Mouse (Mus musculus): ENCODE data around the gene Immp2l. TPM values are rescaled to one million over a fixed set of nuclear protein-coding genes. Genes with fewer than 3 reads are reported as not detected.

Immp2l gene
- total RNA-seq, 2 experiments from 2014 or later = 9.5 to 14.0 TPM

DNA sequence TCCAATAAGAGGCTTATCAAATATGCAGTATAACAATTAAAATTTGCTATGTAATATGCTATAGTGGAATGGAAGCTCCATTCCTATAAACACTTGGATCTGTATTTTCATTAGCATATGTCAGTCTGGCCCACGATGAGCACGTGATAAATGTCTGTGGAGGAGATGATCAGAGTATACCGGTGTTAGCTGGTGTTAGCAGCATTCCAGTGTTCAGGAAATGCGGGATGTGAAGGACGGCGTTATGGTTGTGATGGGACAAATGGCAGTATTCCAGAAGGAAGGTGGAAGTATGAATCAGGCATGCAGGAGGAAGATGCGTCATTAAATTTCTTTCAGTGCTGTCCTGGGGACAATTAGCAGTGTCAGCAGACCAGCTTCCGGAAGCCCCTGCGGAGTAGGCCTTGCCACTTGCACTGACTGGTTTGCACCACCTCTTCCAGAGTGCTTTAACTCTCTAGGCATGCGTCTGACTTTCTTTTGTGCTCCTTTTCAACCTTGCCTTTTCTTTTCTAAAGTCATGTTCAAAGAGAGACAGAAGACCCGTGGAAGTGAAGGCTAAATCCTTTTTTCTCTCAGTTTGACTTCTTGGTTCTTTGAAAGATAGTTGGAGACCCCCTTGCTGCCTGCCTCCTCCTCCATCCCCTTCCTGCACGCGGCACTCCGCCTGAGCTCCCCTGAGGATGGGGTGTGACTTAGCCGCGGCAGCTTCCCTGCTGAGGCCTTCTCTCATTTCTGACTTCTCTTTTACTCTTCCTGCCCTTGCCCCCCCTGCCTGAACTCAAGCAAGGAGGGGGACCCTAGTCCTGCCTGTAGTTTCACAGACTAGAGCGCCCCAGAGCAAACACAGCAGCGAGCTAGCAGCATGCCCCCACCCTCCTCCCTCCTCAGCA is 541.9 kb downstream of the Immp2l start:
- DNase-seq = no peak
- Histone ChIP-seq H3K27ac (no peak overlapping the region), H3K4me3 (no peak overlapping the region)
- no peak for TF ChIP-seq CTCF (IDR thresholded peaks at IDR 0.05)
- intact Hi-C loops (cut with DNase I) = no loop called here

- intact Hi-C loops (cut with DNase I) = no loop called here
- Histone ChIP-seq H3K4me3 (no peak overlapping the region), H3K27ac (no peak overlapping the region)
- TF ChIP-seq CTCF (IDR thresholded peaks at IDR 0.05) = no peak
- DNase-seq = no peak
Observed at GRCm38 (mm10) chr12:41566433-41566794, 542.5 kb downstream of the Immp2l start.

- DNase-seq = no peak
- intact Hi-C loops (cut with DNase I) = no loop called here
- Histone ChIP-seq H3K4me3 (no peak overlapping the region), H3K27ac (no peak overlapping the region)
- no peak for TF ChIP-seq CTCF (IDR thresholded peaks at IDR 0.05)
Observed at GRCm38 (mm10) chr12:41573754-41574153, 549.9 kb downstream of the Immp2l start.

DNA sequence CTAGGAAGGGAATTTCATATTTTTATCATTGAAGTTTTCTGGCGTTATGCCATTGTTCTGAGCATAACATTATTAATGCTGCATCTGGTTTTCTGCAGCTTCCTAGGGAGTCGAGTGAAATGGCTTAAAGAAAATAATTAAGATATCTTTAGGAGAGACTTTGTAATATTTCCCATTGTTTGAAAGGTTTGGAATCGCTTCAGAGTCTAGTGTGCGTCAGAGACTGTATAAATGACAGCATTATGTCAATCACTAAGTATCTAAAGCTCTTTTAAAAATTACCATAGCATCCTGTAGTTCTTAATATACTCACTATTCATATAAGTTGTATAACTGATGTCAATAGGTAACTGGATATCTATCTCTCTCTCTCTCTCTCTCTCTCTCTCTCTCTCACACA is 551.3 kb downstream of the Immp2l start:
- no peak for DNase-seq
- Histone ChIP-seq H3K27ac (no peak overlapping the region), H3K4me3 (no peak overlapping the region)
- no peak for TF ChIP-seq CTCF (IDR thresholded peaks at IDR 0.05)
- intact Hi-C loops (cut with DNase I) = no loop called here

DNA sequence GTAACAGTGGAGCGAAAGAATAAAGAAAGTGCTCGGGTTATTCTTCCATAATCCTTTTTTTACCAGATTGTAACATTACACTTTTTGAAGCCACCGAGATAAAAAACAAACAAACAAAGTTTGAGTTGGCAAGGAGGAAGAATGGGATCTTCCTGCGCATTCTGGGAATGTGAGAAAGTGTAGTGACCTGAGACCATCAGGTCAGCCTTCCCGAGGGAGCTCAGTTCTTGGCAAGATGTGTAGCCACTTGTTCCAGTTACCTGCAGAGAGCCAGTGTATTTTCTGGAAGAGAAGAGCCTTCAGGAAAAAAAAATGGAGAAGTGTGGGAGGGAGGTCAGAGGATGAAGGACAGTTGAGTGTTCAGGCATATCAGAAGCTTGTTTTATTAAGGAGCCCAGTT is 569.5 kb downstream of the Immp2l start:
- no peak overlapping the region for H3K4me3 ChIP-seq
- DNase-seq = no peak
- no peak for TF ChIP-seq CTCF (IDR thresholded peaks at IDR 0.05)
- H3K27ac ChIP-seq = no peak overlapping the region
- intact Hi-C loops (cut with DNase I) = no loop called here

DNA sequence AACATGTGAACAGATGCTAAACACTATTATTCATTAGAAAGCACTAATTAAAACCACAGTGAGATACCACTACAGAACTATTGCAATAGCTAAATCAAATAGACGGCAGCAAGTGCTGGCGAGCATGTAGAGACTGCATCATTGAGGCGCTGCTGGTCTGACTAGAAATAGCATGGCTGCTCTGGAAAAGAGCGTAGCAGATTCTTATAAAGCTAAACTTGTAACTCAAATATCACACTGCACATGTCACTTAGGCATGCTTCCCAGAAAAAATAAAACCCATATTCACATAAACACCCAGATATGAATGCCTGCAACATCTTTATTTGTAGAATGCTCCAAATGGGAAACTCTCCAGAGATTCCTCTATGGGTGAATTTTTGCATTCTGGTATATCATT is 570.1 kb downstream of the Immp2l start:
- Histone ChIP-seq H3K27ac (no peak overlapping the region), H3K4me3 (no peak overlapping the region)
- no peak for TF ChIP-seq CTCF (IDR thresholded peaks at IDR 0.05)
- DNase-seq = no peak
- intact Hi-C loops (cut with DNase I) = no loop called here

DNA sequence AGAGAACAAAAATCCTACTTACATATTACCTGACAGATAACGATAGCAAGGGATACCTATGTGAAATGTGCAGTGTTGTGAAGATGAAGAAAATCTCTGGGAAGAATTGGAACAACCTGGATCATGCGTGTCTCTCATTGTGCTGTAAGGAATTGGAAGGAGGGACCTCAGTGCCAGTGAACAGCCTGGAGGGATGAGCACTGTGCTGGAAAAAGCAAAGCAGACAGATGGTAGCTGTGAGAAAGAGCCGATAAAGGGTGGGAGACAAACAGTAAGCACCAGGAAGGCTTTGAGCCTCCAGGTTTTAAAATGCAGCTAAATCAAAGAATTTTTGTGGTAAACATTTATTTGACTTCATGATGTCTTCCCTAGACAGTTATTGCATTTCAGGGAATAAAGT is 591.4 kb downstream of the Immp2l start:
- Histone ChIP-seq H3K27ac (no peak overlapping the region), H3K4me3 (no peak overlapping the region)
- TF ChIP-seq CTCF (IDR thresholded peaks at IDR 0.05) = no peak
- DNase-seq = no peak
- intact Hi-C loops (cut with DNase I) = no loop called here

DNA sequence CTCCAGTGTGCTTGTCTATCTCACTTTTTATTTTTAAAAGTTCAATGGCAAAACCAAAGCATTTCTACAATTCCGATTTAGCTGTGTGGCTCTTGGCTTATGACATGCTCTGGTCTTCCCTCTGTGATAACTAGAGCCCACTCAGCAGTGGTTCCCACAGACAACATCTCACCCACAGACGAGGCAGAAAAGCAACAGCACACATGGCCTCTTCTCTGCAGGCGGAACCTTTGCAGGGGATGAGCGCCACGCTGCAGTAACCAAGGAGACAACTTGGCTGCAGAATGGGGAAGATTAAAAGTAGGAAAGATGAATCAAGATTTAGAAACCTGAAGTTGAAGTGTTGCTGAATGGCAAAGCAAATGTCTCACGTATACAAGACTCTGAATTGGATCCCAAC is 597.5 kb downstream of the Immp2l start:
- TF ChIP-seq CTCF (IDR thresholded peaks at IDR 0.05) = no peak

GRCm38 (mm10) chr12:41643262-41643661 is 619.4 kb downstream of the Immp2l start:
- no peak for DNase-seq
- no peak for TF ChIP-seq CTCF (IDR thresholded peaks at IDR 0.05)
- intact Hi-C loops (cut with DNase I) = no loop called here
- Histone ChIP-seq H3K4me3 (no peak overlapping the region), H3K27ac (no peak overlapping the region)

More for the DNA sequence above, 597.5 kb downstream of the Immp2l start:
- intact Hi-C loops (cut with DNase I) = no loop called here
- no peak for DNase-seq
- Histone ChIP-seq H3K4me3 (no peak overlapping the region), H3K27ac (no peak overlapping the region)

- H3K4me3 ChIP-seq = no peak overlapping the region
Observed at GRCm38 (mm10) chr12:41644802-41645551, 621.1 kb downstream of the Immp2l start.

GRCm38 (mm10) chr12:41646956-41647575 is 623.2 kb downstream of the Immp2l start:
- no peak overlapping the region for H3K4me3 ChIP-seq
- intact Hi-C loops (cut with DNase I) = no loop called here
- no peak for TF ChIP-seq CTCF (IDR thresholded peaks at IDR 0.05)
- H3K27ac ChIP-seq = no peak overlapping the region
- DNase-seq = no peak

More at GRCm38 (mm10) chr12:41644802-41645551, 621.1 kb downstream of the Immp2l start:
- no peak for DNase-seq
- H3K27ac ChIP-seq = no peak overlapping the region
- intact Hi-C loops (cut with DNase I) = no loop called here
- TF ChIP-seq CTCF (IDR thresholded peaks at IDR 0.05) = no peak

GRCm38 (mm10) chr12:41647675-41648074 is 623.8 kb downstream of the Immp2l start:
- H3K4me3 ChIP-seq = no peak overlapping the region
- no peak for TF ChIP-seq CTCF (IDR thresholded peaks at IDR 0.05)
- H3K27ac ChIP-seq = no peak overlapping the region
- intact Hi-C loops (cut with DNase I) = no loop called here
- DNase-seq = no peak

Measured in gastrocnemius, adult 2 months (tissue).